ENCODE assay signal across 8 mouse cellular contexts in the genomic region with DNA sequence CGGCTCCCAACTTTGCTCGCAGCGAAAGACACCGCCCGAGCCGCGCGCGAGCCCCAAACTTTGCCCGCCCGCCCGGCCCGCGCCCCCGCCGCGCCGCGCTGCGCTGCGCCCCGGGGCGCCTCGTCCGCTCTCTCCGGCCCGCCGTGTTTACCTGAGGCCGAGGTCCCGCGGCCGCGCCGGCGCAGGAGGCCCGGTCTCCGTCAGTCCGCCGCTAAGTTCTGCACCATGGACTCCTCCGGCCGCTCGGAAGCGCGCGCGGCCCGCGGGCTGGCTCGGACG. TPM values are rescaled to one million over a fixed set of nuclear protein-coding genes. Genes with fewer than 3 reads are reported as not detected.
DNase-seq lines count a peak whose midpoint lies in the region; ATAC-seq and TF ChIP-seq lines count a peak whose summit lies in the region.

No protein-coding gene starts in this region.

- no peak for TF ChIP-seq EP300 in ES-Bruce4 (IDR thresholded peaks at IDR 0.05; ENCODE audit: insufficient read depth, low read depth, low read length)

- WGBS in heart, embryonic 14.5 days, result under 1% methylated on average over 29 of the region's 50 CpGs
- WGBS in forebrain, embryonic 15.5 days, result 0% methylated on average over 29 of the region's 50 CpGs
- 0% methylated on average over 34 of the region's 50 CpGs for WGBS in liver, embryonic 16.5 days (ENCODE audit: insufficient replicate concordance)

- no peak for TF ChIP-seq POLR2A in ES-Bruce4 (IDR thresholded peaks at IDR 0.05; ENCODE audit: insufficient read depth, low read length)

- ATAC-seq in heart, embryonic 14.5 days (ENCODE audit: insufficient number of reproducible peaks, insufficient read depth, low FRiP score, low read depth), result no peak; the same call in 1 of the 2 replicates
- no peak for ATAC-seq in forebrain, embryonic 15.5 days (replicated peaks)
- no peak for ATAC-seq in liver, embryonic 16.5 days (ENCODE audit: low read depth)
- no peak for ATAC-seq in CD4-positive, CD25-positive, alpha-beta regulatory T cell, adult 4 months

- peaks cover 13% of the 10 kb centered on the region; the same call in 1 of the 2 replicates for H3K36me3 ChIP-seq in heart, embryonic 14.5 days (ENCODE audit: control insufficient read depth, insufficient read depth, low read length)
- H3K36me3 ChIP-seq in ES-Bruce4 (ENCODE audit: control insufficient read depth, insufficient read depth, low read length, poor library complexity, severe bottlenecking), result 0 out of 2 replicates have a peak, but pooled peaks cover 3% of the 10 kb centered on the region
- no peaks in the 10 kb centered on the region for H3K36me3 ChIP-seq in forebrain, embryonic 15.5 days
- peaks cover 2% of the 10 kb centered on the region; the same call in 1 of the 2 replicates for H3K36me3 ChIP-seq in liver, embryonic 16.5 days (ENCODE audit: control insufficient read depth, insufficient read depth)

- TF ChIP-seq CTCF in ES-Bruce4 (IDR thresholded peaks at IDR 0.05; ENCODE audit: low read depth, low read length), result no peak

- peaks cover 4 to 46% of the 10 kb centered on the region in 2 experiments; a peak in 3 of 4 replicates for H3K4me1 ChIP-seq in heart, embryonic 14.5 days (ENCODE audit: control insufficient read depth in 2 of 2, insufficient read depth in 2 of 2, low read length in 2 of 2)
- peaks cover 1% of the 10 kb centered on the region for H3K4me1 ChIP-seq in ES-Bruce4 (ENCODE audit: control insufficient read depth, insufficient read depth, low read length)
- H3K4me1 ChIP-seq in forebrain, embryonic 15.5 days, result peaks cover 22% of the 10 kb centered on the region
- H3K4me1 ChIP-seq in liver, embryonic 16.5 days (ENCODE audit: control insufficient read depth, low read depth, low read length), result peaks cover 44% of the 10 kb centered on the region

- peak overlapping the region; percentile 100 for H3K27ac ChIP-seq in heart, embryonic 14.5 days (replicated peaks in 1 of 2; ENCODE audit: control insufficient read depth in 1 of 2, insufficient read depth in 1 of 2, low read depth in 2 of 2, low read length in 2 of 2)
- H3K27ac ChIP-seq in ES-Bruce4 (ENCODE audit: insufficient read depth, low read length), result peak overlapping the region; percentile 84
- H3K27ac ChIP-seq in forebrain, embryonic 15.5 days (replicated peaks), result peak overlapping the region; percentile 97
- peak overlapping the region; percentile 100 for H3K27ac ChIP-seq in liver, embryonic 16.5 days (ENCODE audit: low read length)

- peak overlapping the region; percentile 97 for H3K9ac ChIP-seq in heart, embryonic 14.5 days (ENCODE audit: low read length)
- peak overlapping the region; percentile 98 for H3K9ac ChIP-seq in ES-Bruce4 (ENCODE audit: low read depth, poor library complexity, severe bottlenecking)
- peak overlapping the region; percentile 77 for H3K9ac ChIP-seq in forebrain, embryonic 15.5 days (replicated peaks)
- peak overlapping the region; percentile 100 for H3K9ac ChIP-seq in liver, embryonic 16.5 days (ENCODE audit: low read depth, low read length)

- H3K4me3 ChIP-seq in heart, embryonic 14.5 days (ENCODE audit: control insufficient read depth in 1 of 2, insufficient read depth in 1 of 2, low read depth in 1 of 2, low read length in 2 of 2), result peak overlapping the region; percentile 98 to 100
- H3K4me3 ChIP-seq in ES-Bruce4 (ENCODE audit: low read depth, low read length), result peak overlapping the region; percentile 92
- peak overlapping the region; percentile 78 for H3K4me3 ChIP-seq in forebrain, embryonic 15.5 days
- peak overlapping the region; percentile 96 for H3K4me3 ChIP-seq in liver, embryonic 16.5 days (ENCODE audit: low read depth, low read length)

- peak overlapping the region; percentile 83 for H3K4me2 ChIP-seq in heart, embryonic 14.5 days (ENCODE audit: low read length)
- H3K4me2 ChIP-seq in forebrain, embryonic 15.5 days (replicated peaks), result peak overlapping the region; percentile 49
- H3K4me2 ChIP-seq in liver, embryonic 16.5 days (ENCODE audit: low read depth, low read length), result peak overlapping the region; percentile 65

- no peaks in the 10 kb centered on the region for H3K27me3 ChIP-seq in heart, embryonic 14.5 days (ENCODE audit: control insufficient read depth, insufficient read depth, low read length)
- H3K27me3 ChIP-seq in ES-Bruce4 (ENCODE audit: control insufficient read depth, insufficient read depth, low read length, poor library complexity, severe bottlenecking), result no peaks in the 10 kb centered on the region
- no peaks in the 10 kb centered on the region for H3K27me3 ChIP-seq in forebrain, embryonic 15.5 days
- no peaks in the 10 kb centered on the region for H3K27me3 ChIP-seq in liver, embryonic 16.5 days (ENCODE audit: control insufficient read depth, insufficient read depth, low read depth, low read length)

- H3K9me3 ChIP-seq in heart, embryonic 14.5 days (ENCODE audit: control insufficient read depth, low read length), result no peaks in the 10 kb centered on the region
- H3K9me3 ChIP-seq in ES-Bruce4 (replicated peaks; ENCODE audit: control insufficient read depth, insufficient read depth, low read length, poor library complexity, severe bottlenecking), result no peaks in the 10 kb centered on the region
- H3K9me3 ChIP-seq in forebrain, embryonic 15.5 days, result no peaks in the 10 kb centered on the region
- no peaks in the 10 kb centered on the region for H3K9me3 ChIP-seq in liver, embryonic 16.5 days (replicated peaks; ENCODE audit: control insufficient read depth, low read length)

- DNase-seq in heart, adult 9 months (ENCODE audit: low spot score in 2 of 2), result no peak
- no peak for DNase-seq in right cerebral cortex, postnatal 36 days (ENCODE audit: low spot score in 2 of 2)
- DNase-seq in testis, postnatal 10 days (ENCODE audit: low spot score), result no peak

RNA-seq across cellular contexts. Expression of a gene that starts 0.3 kb away (rescaled TPM):
- polyA plus RNA-seq in heart, embryonic 14.5 days (2014; fragmentation: Nextera tagmentation; extraction: Ambion mirVana), result 59.2 and 61.8 TPM in 2 replicates
- polyA plus RNA-seq in ES-Bruce4 (2011; ENCODE audit: insufficient read depth, insufficient read length, low read depth, missing spikeins), result 141 and 152 TPM in 2 replicates
- 57.9 and 62.0 TPM in 2 replicates for polyA plus RNA-seq in forebrain, embryonic 15.5 days (2015; fragmentation: Nextera tagmentation; extraction: Ambion mirVana)
- polyA plus RNA-seq in liver, embryonic 16.5 days (2015; fragmentation: Nextera tagmentation; extraction: Ambion mirVana), result 33.3 and 37.1 TPM in 2 replicates
- polyA plus RNA-seq in CD4-positive, CD25-positive, alpha-beta regulatory T cell, adult 4 months (2017; shearing (Covaris generic)), result 10 to 100 TPM; 42.4 to 45.3 TPM
